Mouse (Mus musculus): Measurements from ENCODE around the gene Ncoa6.

Ncoa6 gene

GRCm38 (mm10) chr2:155372451-155372850, 101.2 kb downstream of the Ncoa6 start:
- in situ Hi-C loops (cut with MboI, MseI): no loop called here

GRCm38 (mm10) chr2:155369333-155369883, 104.3 kb downstream of the Ncoa6 start:
- in situ Hi-C loops (cut with MboI, MseI): no loop called here

- in situ Hi-C loops (cut with MboI, MseI): no loop called here
These were observed 105.9 kb downstream of the Ncoa6 start for GRCm38 (mm10) chr2:155367635-155368284.

GRCm38 (mm10) chr2:155357686-155358399, 115.9 kb downstream of the Ncoa6 start:
- in situ Hi-C loops (cut with MboI, MseI): no loop called here

- in situ Hi-C loops (cut with MboI, MseI): no loop called here
These were observed 116.6 kb downstream of the Ncoa6 start, which contains the start of gene Pigu for GRCm38 (mm10) chr2:155356971-155357591. Gene Pigu, minus strand, starts transcription at chr2:155357430.

- in situ Hi-C loops (cut with MboI, MseI): no loop called here
These were observed 119.3 kb downstream of the Ncoa6 start for GRCm38 (mm10) chr2:155354402-155354801.

GRCm38 (mm10) chr2:155346670-155347069, 127.0 kb downstream of the Ncoa6 start:
- in situ Hi-C loops (cut with MboI, MseI): loop anchor here (25.0 kb wide), 1 partner anchor 1816 kb away; no protein-coding TSS in a partner anchor

Measured in regulatory T cell (primary cell).